Mouse (Mus musculus): ENCODE measurements around the gene Tln1. TPM values are rescaled to one million over a fixed set of nuclear protein-coding genes. Genes with fewer than 3 reads are reported as not detected.

Gene Tln1
- polyA plus RNA-seq, 1 experiment from 2014 or later = 60.4 TPM

DNA sequence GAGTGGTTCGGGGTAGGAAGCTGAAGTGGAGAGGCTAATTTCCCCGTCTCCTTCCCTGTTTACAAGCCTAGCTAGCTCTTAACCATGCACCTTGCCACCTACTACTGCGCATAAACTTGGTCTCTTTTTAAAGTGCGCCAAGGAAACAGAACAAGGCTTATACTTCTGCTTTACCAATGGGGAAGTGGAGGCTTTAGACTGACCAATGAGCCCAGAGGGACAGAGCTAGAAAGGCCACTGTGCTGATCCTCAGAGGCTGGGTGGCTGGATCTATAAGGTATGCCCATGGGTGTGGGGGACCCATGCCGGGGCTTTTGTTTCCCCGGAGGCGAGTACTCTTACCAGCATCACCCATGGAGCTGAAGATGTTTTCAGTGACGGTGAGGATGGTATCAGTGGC lies 15.3 kb downstream of the Tln1 start:
- Histone ChIP-seq H3K27ac (ENCODE audit: low read depth, low read length) (no peak overlapping the region), H3K27me3 (ENCODE audit: control insufficient read depth, insufficient read depth, low read length) (no peaks in the 10 kb centered on the region), H3K9me3 (ENCODE audit: control insufficient read depth, low read length) (no peaks in the 10 kb centered on the region; the same call in 1 of the 2 replicates), H3K9ac (ENCODE audit: low read depth, low read length) (no peak overlapping the region), H3K4me3 (ENCODE audit: low read depth, low read length) (no peak overlapping the region), H3K36me3 (ENCODE audit: control insufficient read depth, insufficient read depth, low read length) (peaks cover 24% of the 10 kb centered on the region), H3K4me1 (replicated peaks; ENCODE audit: control insufficient read depth, insufficient read depth, low read length) (no peaks in the 10 kb centered on the region), H3K4me2 (replicated peaks; ENCODE audit: low read depth, low read length) (no peak overlapping the region)
- ATAC-seq (ENCODE audit: low FRiP score) (no peak), DNase-seq (ENCODE audit: low spot score) (no peak)
- 92% methylated on average over 8 of the region's 8 CpGs for WGBS

GRCm38 (mm10) chr4:43546375-43547047 lies 16.0 kb downstream of the Tln1 start:
- DNase-seq (ENCODE audit: low spot score) = no peak
- Histone ChIP-seq H3K36me3 (ENCODE audit: control insufficient read depth, insufficient read depth, low read length) (peaks cover 24% of the 10 kb centered on the region), H3K27me3 (ENCODE audit: control insufficient read depth, insufficient read depth, low read length) (no peaks in the 10 kb centered on the region), H3K9ac (ENCODE audit: low read depth, low read length) (no peak overlapping the region), H3K4me2 (replicated peaks; ENCODE audit: low read depth, low read length) (no peak overlapping the region), H3K4me1 (replicated peaks; ENCODE audit: control insufficient read depth, insufficient read depth, low read length) (no peaks in the 10 kb centered on the region), H3K9me3 (ENCODE audit: control insufficient read depth, low read length) (no peaks in the 10 kb centered on the region), H3K4me3 (ENCODE audit: low read depth, low read length) (no peak overlapping the region), H3K27ac (ENCODE audit: low read depth, low read length) (no peak overlapping the region)
- WGBS = 90% methylated on average over 12 of the region's 12 CpGs
- no peak for ATAC-seq (ENCODE audit: low FRiP score)

DNA sequence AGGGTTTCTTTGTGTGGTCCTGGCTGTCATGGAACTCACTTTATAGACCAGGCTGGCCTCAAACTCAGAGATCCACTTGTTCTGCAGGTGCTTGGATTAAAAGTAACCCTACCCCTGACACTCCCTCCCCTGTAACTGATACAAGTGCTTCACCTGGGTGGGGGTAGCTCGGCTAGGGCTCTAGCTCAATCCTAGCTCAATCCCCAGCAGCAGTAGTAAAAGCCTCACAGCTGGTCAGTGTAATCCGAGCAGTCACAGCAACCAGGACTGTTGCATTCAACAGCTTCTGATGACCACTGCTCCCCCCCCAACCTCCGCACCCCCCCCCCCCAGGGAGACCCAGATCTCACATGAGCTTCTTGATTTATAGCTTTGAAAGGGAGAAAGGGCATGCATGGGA lies 20.4 kb downstream of the Tln1 start:
- Histone ChIP-seq H3K27me3 (ENCODE audit: control insufficient read depth, insufficient read depth, low read length) (no peaks in the 10 kb centered on the region), H3K4me3 (ENCODE audit: low read depth, low read length) (no peak overlapping the region), H3K9me3 (ENCODE audit: control insufficient read depth, low read length) (no peaks in the 10 kb centered on the region), H3K9ac (ENCODE audit: low read depth, low read length) (no peak overlapping the region), H3K4me2 (replicated peaks; ENCODE audit: low read depth, low read length) (no peak overlapping the region), H3K4me1 (replicated peaks; ENCODE audit: control insufficient read depth, insufficient read depth, low read length) (no peaks in the 10 kb centered on the region), H3K27ac (ENCODE audit: low read depth, low read length) (no peak overlapping the region), H3K36me3 (ENCODE audit: control insufficient read depth, insufficient read depth, low read length) (peaks cover 32% of the 10 kb centered on the region)
- 73% methylated on average over 3 of the region's 3 CpGs for WGBS
- no peak for DNase-seq (ENCODE audit: low spot score)
- no peak for ATAC-seq (ENCODE audit: low FRiP score)

- Histone ChIP-seq H3K4me1 (replicated peaks; ENCODE audit: control insufficient read depth, insufficient read depth, low read length) (no peaks in the 10 kb centered on the region), H3K9ac (ENCODE audit: low read depth, low read length) (no peak overlapping the region), H3K27me3 (ENCODE audit: control insufficient read depth, insufficient read depth, low read length) (no peaks in the 10 kb centered on the region), H3K4me2 (replicated peaks; ENCODE audit: low read depth, low read length) (no peak overlapping the region), H3K27ac (ENCODE audit: low read depth, low read length) (no peak overlapping the region), H3K4me3 (ENCODE audit: low read depth, low read length) (no peak overlapping the region), H3K9me3 (ENCODE audit: control insufficient read depth, low read length) (no peaks in the 10 kb centered on the region), H3K36me3 (ENCODE audit: control insufficient read depth, insufficient read depth, low read length) (peaks cover 30% of the 10 kb centered on the region)
- DNase-seq (ENCODE audit: low spot score) (no peak), ATAC-seq (ENCODE audit: low FRiP score) (no peak)
- WGBS = 94% methylated on average over 9 of the region's 9 CpGs
Measured at GRCm38 (mm10) chr4:43536031-43536430, 26.5 kb downstream of the Tln1 start.

GRCm38 (mm10) chr4:43535628-43536027 lies 26.9 kb downstream of the Tln1 start:
- H3K27ac ChIP-seq (ENCODE audit: low read depth, low read length) = no peak overlapping the region
- H3K4me3 ChIP-seq (ENCODE audit: low read depth, low read length) = no peak overlapping the region
- 96% methylated on average over 8 of the region's 8 CpGs for WGBS
- DNase-seq (ENCODE audit: low spot score) (no peak), ATAC-seq (ENCODE audit: low FRiP score) (no peak)
- no peaks in the 10 kb centered on the region for H3K9me3 ChIP-seq (ENCODE audit: control insufficient read depth, low read length)
- H3K27me3 ChIP-seq (ENCODE audit: control insufficient read depth, insufficient read depth, low read length) = no peaks in the 10 kb centered on the region
- H3K4me1 ChIP-seq (replicated peaks; ENCODE audit: control insufficient read depth, insufficient read depth, low read length) = no peaks in the 10 kb centered on the region
- H3K9ac ChIP-seq (ENCODE audit: low read depth, low read length) = no peak overlapping the region
- H3K36me3 ChIP-seq (ENCODE audit: control insufficient read depth, insufficient read depth, low read length) = peaks cover 30% of the 10 kb centered on the region
- H3K4me2 ChIP-seq (replicated peaks; ENCODE audit: low read depth, low read length) = no peak overlapping the region

DNA sequence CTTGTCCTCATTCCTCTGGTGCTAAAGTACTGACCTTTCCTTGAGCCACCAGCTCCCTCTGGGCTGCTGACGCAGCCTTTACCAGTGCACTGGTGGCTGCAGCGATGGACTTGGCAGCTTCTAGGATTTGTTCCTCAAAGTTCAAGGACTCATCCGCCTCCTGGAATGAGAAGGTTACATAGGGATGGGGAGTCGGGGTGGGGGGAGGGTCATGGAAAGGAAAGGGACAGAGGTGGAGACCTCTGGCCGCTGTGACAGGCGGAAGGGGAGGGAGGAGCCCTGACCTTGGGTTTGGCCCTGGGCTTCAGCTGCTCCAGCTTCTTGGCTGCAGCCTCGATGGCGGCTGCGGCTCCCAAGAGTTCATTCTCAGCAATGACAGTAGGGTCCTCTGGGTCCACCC lies 29.2 kb downstream of the Tln1 start:
- Histone ChIP-seq H3K4me2 (replicated peaks; ENCODE audit: low read depth, low read length) (no peak overlapping the region), H3K9me3 (ENCODE audit: control insufficient read depth, low read length) (no peaks in the 10 kb centered on the region), H3K27me3 (ENCODE audit: control insufficient read depth, insufficient read depth, low read length) (no peaks in the 10 kb centered on the region), H3K9ac (ENCODE audit: low read depth, low read length) (no peak overlapping the region), H3K4me1 (replicated peaks; ENCODE audit: control insufficient read depth, insufficient read depth, low read length) (no peaks in the 10 kb centered on the region), H3K36me3 (ENCODE audit: control insufficient read depth, insufficient read depth, low read length) (peaks cover 25% of the 10 kb centered on the region), H3K4me3 (ENCODE audit: low read depth, low read length) (no peak overlapping the region), H3K27ac (ENCODE audit: low read depth, low read length) (no peak overlapping the region)
- DNase-seq (ENCODE audit: low spot score) (no peak), ATAC-seq (ENCODE audit: low FRiP score) (no peak)
- WGBS = 90% methylated on average over 9 of the region's 9 CpGs

- DNase-seq (ENCODE audit: low spot score) (peak; percentile 79), ATAC-seq (ENCODE audit: low FRiP score) (no peak)
- H3K4me2 ChIP-seq (replicated peaks; ENCODE audit: low read depth, low read length) = no peak overlapping the region
- H3K4me1 ChIP-seq (replicated peaks; ENCODE audit: control insufficient read depth, insufficient read depth, low read length) = no peaks in the 10 kb centered on the region
- no peak overlapping the region for H3K27ac ChIP-seq (ENCODE audit: low read depth, low read length)
- H3K27me3 ChIP-seq (ENCODE audit: control insufficient read depth, insufficient read depth, low read length) = peaks cover 3% of the 10 kb centered on the region; the same call in 1 of the 2 replicates
- peaks cover 11% of the 10 kb centered on the region for H3K36me3 ChIP-seq (ENCODE audit: control insufficient read depth, insufficient read depth, low read length)
- no peaks in the 10 kb centered on the region for H3K9me3 ChIP-seq (ENCODE audit: control insufficient read depth, low read length)
- 31% methylated on average over 7 of the region's 7 CpGs for WGBS
- no peak overlapping the region for H3K4me3 ChIP-seq (ENCODE audit: low read depth, low read length)
- no peak overlapping the region for H3K9ac ChIP-seq (ENCODE audit: low read depth, low read length)
Measured at GRCm38 (mm10) chr4:43530581-43530980, 31.9 kb downstream of the Tln1 start.

DNA sequence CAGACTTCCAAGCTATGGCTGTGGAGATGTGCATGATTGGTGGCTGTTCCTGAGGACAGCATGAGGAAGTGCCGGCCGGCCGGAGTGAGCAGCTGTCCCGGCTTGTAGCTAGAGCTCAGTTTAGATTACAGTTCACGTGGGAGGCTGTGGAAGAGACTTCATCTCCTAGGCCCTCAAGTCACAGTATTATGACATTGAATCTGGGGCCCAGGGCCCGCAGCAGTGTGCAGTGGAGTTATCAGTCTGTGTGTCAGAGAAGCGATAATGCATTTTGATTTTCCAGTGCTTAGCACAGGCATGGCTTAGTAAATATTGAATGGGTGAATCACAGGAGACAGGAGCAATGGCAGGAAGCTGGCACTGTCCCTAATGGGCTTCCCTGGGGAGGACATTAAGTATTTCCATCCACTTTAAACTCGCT lies 32.4 kb downstream of the Tln1 start:
- Histone ChIP-seq H3K36me3 (ENCODE audit: control insufficient read depth, insufficient read depth, low read length) (peaks cover 11% of the 10 kb centered on the region; the same call in 1 of the 2 replicates), H3K4me3 (ENCODE audit: low read depth, low read length) (no peak overlapping the region), H3K27me3 (ENCODE audit: control insufficient read depth, insufficient read depth, low read length) (peaks cover 7% of the 10 kb centered on the region), H3K27ac (ENCODE audit: low read depth, low read length) (no peak overlapping the region), H3K4me1 (replicated peaks; ENCODE audit: control insufficient read depth, insufficient read depth, low read length) (no peaks in the 10 kb centered on the region), H3K4me2 (replicated peaks; ENCODE audit: low read depth, low read length) (no peak overlapping the region), H3K9me3 (ENCODE audit: control insufficient read depth, low read length) (no peaks in the 10 kb centered on the region), H3K9ac (ENCODE audit: low read depth, low read length) (no peak overlapping the region)
- WGBS = 86% methylated on average over 8 of the region's 8 CpGs
- DNase-seq (ENCODE audit: low spot score) (no peak), ATAC-seq (ENCODE audit: low FRiP score) (no peak)

- peaks cover 18% of the 10 kb centered on the region for H3K27me3 ChIP-seq (ENCODE audit: control insufficient read depth, insufficient read depth, low read length)
- no peak for DNase-seq (ENCODE audit: low spot score)
- no peak overlapping the region for H3K9ac ChIP-seq (ENCODE audit: low read depth, low read length)
- 78% methylated on average over 9 of the region's 9 CpGs for WGBS
- H3K4me3 ChIP-seq (ENCODE audit: low read depth, low read length) = no peak overlapping the region
- no peak overlapping the region for H3K4me2 ChIP-seq (replicated peaks; ENCODE audit: low read depth, low read length)
- peaks cover 6% of the 10 kb centered on the region for H3K4me1 ChIP-seq (replicated peaks; ENCODE audit: control insufficient read depth, insufficient read depth, low read length)
- ATAC-seq (ENCODE audit: low FRiP score) = no peak
- H3K27ac ChIP-seq (ENCODE audit: low read depth, low read length) = no peak overlapping the region
- peaks cover 6% of the 10 kb centered on the region; the same call in 1 of the 2 replicates for H3K36me3 ChIP-seq (ENCODE audit: control insufficient read depth, insufficient read depth, low read length)
- H3K9me3 ChIP-seq (ENCODE audit: control insufficient read depth, low read length) = no peaks in the 10 kb centered on the region
Measured at GRCm38 (mm10) chr4:43528487-43528886, 34.0 kb downstream of the Tln1 start.
